Mouse (Mus musculus) stomach, embryonic 15.5 days (tissue): ENCODE data around the gene Ranbp10. TPM values are rescaled to one million over a fixed set of nuclear protein-coding genes. Genes with fewer than 3 reads are reported as not detected.
A peak's percentile ranks its signal among the peaks of the same experiment; 100 is the strongest.

Source experiments
- ATAC-seq: fragments of 200-750 bp; cut with Nextera tagmentation; 2 replicates; pipeline ENCODE4 v1.8.0; 2017; ENCODE audit warnings: low read depth, moderate number of reproducible peaks, moderate TSS enrichment; ENCODE audit not compliant: insufficient read depth, low FRiP score
- H3K27ac ChIP-seq: fragments of 300-500 bp; sonication (generic); 2 replicates; pipeline ENCODE4 v1.5.1; 2015; ENCODE audit warnings: mild to moderate bottlenecking, inconsistent platforms
- H3K27me3 ChIP-seq: fragments of 300-500 bp; sonication (generic); replicated peaks from 2 replicates; pipeline ENCODE4 v1.6.1; 2015; ENCODE audit warnings: inconsistent platforms
- H3K36me3 ChIP-seq: fragments of 300-500 bp; sonication (generic); 2 replicates; pipeline ENCODE4 v1.6.1; 2015; ENCODE audit warnings: inconsistent platforms
- H3K4me1 ChIP-seq: fragments of 300-500 bp; sonication (generic); 2 replicates; pipeline ENCODE4 v1.6.1; 2015; ENCODE audit warnings: inconsistent platforms
- H3K4me2 ChIP-seq: fragments of 300-500 bp; sonication (generic); 2 replicates; pipeline ENCODE4 v1.6.1; 2015; ENCODE audit warnings: mild to moderate bottlenecking, inconsistent platforms
- H3K4me3 ChIP-seq: fragments of 300-500 bp; sonication (generic); replicated peaks from 2 replicates; pipeline ENCODE4 v1.5.1; 2015; ENCODE audit warnings: inconsistent platforms
- H3K9ac ChIP-seq: fragments of 300-500 bp; sonication (generic); 2 replicates; pipeline ENCODE4 v1.6.1; 2015; ENCODE audit warnings: inconsistent platforms
- H3K9me3 ChIP-seq: fragments of 300-500 bp; sonication (generic); 2 replicates; pipeline ENCODE4 v1.6.1; 2016; ENCODE audit warnings: inconsistent platforms
- WGBS: fragments of 180-500 bp; shearing (Covaris S2); methylation state at CpG from one replicate; pipeline ENCODE4 v1.1.7; 2015; 5-methylcytosine and 5-hydroxymethylcytosine counted together
- polyA plus RNA-seq: library from polyadenylated mRNA; unstranded; fragments of >200 nt; fragmentation: Nextera tagmentation; extraction: Ambion mirVana; gene quantifications from 2 replicates; pipeline ENCODE4 v1.2.1, GENCODE M21; 2015

The Ranbp10 gene
- polyA plus RNA-seq, 1 experiment from 2014 or later = 13.4 TPM

GRCm38 (mm10) chr8:105743301-105743700, 83.8 kb downstream of the Ranbp10 start:
- ATAC-seq = no peak
- no peaks in the 10 kb centered on the region for H3K4me1 ChIP-seq
- H3K36me3 ChIP-seq = no peaks in the 10 kb centered on the region
- H3K4me3 ChIP-seq = no peak overlapping the region
- no peak overlapping the region for H3K9ac ChIP-seq
- H3K27me3 ChIP-seq = no peaks in the 10 kb centered on the region
- no peak overlapping the region for H3K4me2 ChIP-seq
- 83% methylated on average over 4 of the region's 4 CpGs for WGBS
- no peaks in the 10 kb centered on the region for H3K9me3 ChIP-seq
- no peak overlapping the region for H3K27ac ChIP-seq

GRCm38 (mm10) chr8:105739216-105739615, 87.9 kb downstream of the Ranbp10 start:
- Histone ChIP-seq H3K9me3 (no peaks in the 10 kb centered on the region), H3K4me1 (no peaks in the 10 kb centered on the region), H3K27ac (no peak overlapping the region), H3K27me3 (no peaks in the 10 kb centered on the region), H3K4me3 (no peak overlapping the region), H3K4me2 (no peak overlapping the region), H3K9ac (no peak overlapping the region), H3K36me3 (no peaks in the 10 kb centered on the region)
- no peak for ATAC-seq
- 88% methylated on average over 5 of the region's 5 CpGs for WGBS

GRCm38 (mm10) chr8:105732186-105732585, 95.0 kb downstream of the Ranbp10 start:
- no peaks in the 10 kb centered on the region for H3K27me3 ChIP-seq
- 85% methylated on average over 5 of the region's 5 CpGs for WGBS
- no peak overlapping the region for H3K9ac ChIP-seq
- no peaks in the 10 kb centered on the region for H3K9me3 ChIP-seq
- H3K4me2 ChIP-seq = no peak overlapping the region
- no peak overlapping the region for H3K4me3 ChIP-seq
- no peaks in the 10 kb centered on the region for H3K4me1 ChIP-seq
- ATAC-seq = no peak
- H3K27ac ChIP-seq = no peak overlapping the region
- H3K36me3 ChIP-seq = peaks cover 5% of the 10 kb centered on the region; the same call in 1 of the 2 replicates

GRCm38 (mm10) chr8:105727397-105728124, 99.6 kb downstream of the Ranbp10 start:
- 71% methylated on average over 18 of the region's 18 CpGs for WGBS
- H3K4me3 ChIP-seq = no peak overlapping the region
- H3K9ac ChIP-seq = no peak overlapping the region
- H3K27ac ChIP-seq = peak overlapping the region; percentile 51; the same call in 1 of the 2 replicates
- no peaks in the 10 kb centered on the region for H3K27me3 ChIP-seq
- no peak overlapping the region for H3K4me2 ChIP-seq
- H3K36me3 ChIP-seq = peaks cover 6% of the 10 kb centered on the region; the same call in 1 of the 2 replicates
- H3K4me1 ChIP-seq = no peaks in the 10 kb centered on the region
- H3K9me3 ChIP-seq = no peaks in the 10 kb centered on the region
- no peak for ATAC-seq

- Histone ChIP-seq H3K4me3 (no peak overlapping the region), H3K4me2 (no peak overlapping the region), H3K36me3 (peaks cover 6% of the 10 kb centered on the region; the same call in 1 of the 2 replicates), H3K4me1 (no peaks in the 10 kb centered on the region), H3K27me3 (no peaks in the 10 kb centered on the region), H3K9ac (no peak overlapping the region), H3K27ac (no peak overlapping the region), H3K9me3 (no peaks in the 10 kb centered on the region)
- WGBS = 70% methylated on average over 5 of the region's 5 CpGs
- no peak for ATAC-seq
These were observed 101.4 kb downstream of the Ranbp10 start for GRCm38 (mm10) chr8:105725726-105726125.

- H3K27ac ChIP-seq = no peak overlapping the region
- H3K9me3 ChIP-seq = no peaks in the 10 kb centered on the region
- no peaks in the 10 kb centered on the region for H3K27me3 ChIP-seq
- H3K4me1 ChIP-seq = no peaks in the 10 kb centered on the region
- 89% methylated on average over 9 of the region's 9 CpGs for WGBS
- peaks cover 6% of the 10 kb centered on the region; the same call in 1 of the 2 replicates for H3K36me3 ChIP-seq
- no peak for ATAC-seq
- no peak overlapping the region for H3K4me2 ChIP-seq
- H3K4me3 ChIP-seq = no peak overlapping the region
- H3K9ac ChIP-seq = no peak overlapping the region
These were observed 104.3 kb downstream of the Ranbp10 start for GRCm38 (mm10) chr8:105722861-105723260.

- Histone ChIP-seq H3K36me3 (no peaks in the 10 kb centered on the region), H3K27me3 (no peaks in the 10 kb centered on the region), H3K4me2 (no peak overlapping the region), H3K9me3 (no peaks in the 10 kb centered on the region), H3K27ac (no peak overlapping the region), H3K9ac (no peak overlapping the region), H3K4me3 (no peak overlapping the region), H3K4me1 (no peaks in the 10 kb centered on the region)
- 80% methylated on average over 4 of the region's 4 CpGs for WGBS
- no peak for ATAC-seq
These were observed 107.5 kb downstream of the Ranbp10 start for GRCm38 (mm10) chr8:105719637-105720036.

Other genes starting within 250 kb of the Ranbp10 start
- gene Ripor1, start 222.1 kb downstream of the Ranbp10 start, polyA plus RNA-seq = 21.0 and 23.4 TPM in 2 replicates
- 109 and 112 TPM in 2 replicates for gene Ctcf, start 190.8 kb downstream of the Ranbp10 start, polyA plus RNA-seq
- 0.77 and 1.1 TPM in 2 replicates for gene Agrp, start 190.0 kb downstream of the Ranbp10 start, polyA plus RNA-seq
- 1.2 and 1.4 TPM in 2 replicates for gene Carmil2, start 141.1 kb downstream of the Ranbp10 start, polyA plus RNA-seq
- 45.0 and 52.8 TPM in 2 replicates for gene Acd, start 126.2 kb downstream of the Ranbp10 start, polyA plus RNA-seq
- 14.9 and 15.0 TPM in 2 replicates for gene Pard6a, start 126.2 kb downstream of the Ranbp10 start, polyA plus RNA-seq
- gene 4933405L10Rik, start 119.7 kb downstream of the Ranbp10 start, polyA plus RNA-seq = 0.19 TPM in 1 of 2 replicates, not detected in the other
- 18.0 and 18.1 TPM in 2 replicates for gene Enkd1, start 119.1 kb downstream of the Ranbp10 start, polyA plus RNA-seq
- 16.0 and 16.2 TPM in 2 replicates for gene Gfod2, start 68.7 kb downstream of the Ranbp10 start, polyA plus RNA-seq
- not detected in 2 replicates for gene Tsnaxip1, start 381 bp upstream of the Ranbp10 start, polyA plus RNA-seq
- 38.0 and 41.2 TPM in 2 replicates for gene Cenpt, start 25.9 kb upstream of the Ranbp10 start, polyA plus RNA-seq
- 61.6 and 63.3 TPM in 2 replicates for gene Thap11, start 27.8 kb upstream of the Ranbp10 start, polyA plus RNA-seq
- gene Nutf2, start 33.2 kb upstream of the Ranbp10 start, polyA plus RNA-seq = 151 and 214 TPM in 2 replicates
- 35.7 and 41.9 TPM in 2 replicates for gene Edc4, start 53.5 kb upstream of the Ranbp10 start, polyA plus RNA-seq
- 0.31 and 0.63 TPM in 2 replicates for gene Nrn1l, start 66.2 kb upstream of the Ranbp10 start, polyA plus RNA-seq
- gene Pskh1, start 73.1 kb upstream of the Ranbp10 start, polyA plus RNA-seq = 28.7 and 30.7 TPM in 2 replicates
- 1.9 and 3.8 TPM in 2 replicates for gene Ctrl, start 106.5 kb upstream of the Ranbp10 start, polyA plus RNA-seq
- gene Psmb10, start 111.1 kb upstream of the Ranbp10 start, polyA plus RNA-seq = 61.2 and 61.4 TPM in 2 replicates
- gene Lcat, start 116.0 kb upstream of the Ranbp10 start, polyA plus RNA-seq = 2.9 and 5.8 TPM in 2 replicates
- gene Slc12a4, start 138.7 kb upstream of the Ranbp10 start, polyA plus RNA-seq = 32.7 and 33.4 TPM in 2 replicates
- gene Dpep3, start 152.1 kb upstream of the Ranbp10 start, polyA plus RNA-seq = not detected in 2 replicates
- 17.6 and 21.2 TPM in 2 replicates for gene Dus2, start 164.0 kb upstream of the Ranbp10 start, polyA plus RNA-seq
- not detected in 2 replicates for gene Dpep2nb, start 178.6 kb upstream of the Ranbp10 start, polyA plus RNA-seq
- gene Ddx28, start 184.5 kb upstream of the Ranbp10 start, polyA plus RNA-seq = 14.9 and 15.3 TPM in 2 replicates
- gene Nfatc3, start 231.5 kb upstream of the Ranbp10 start, polyA plus RNA-seq = 7.8 TPM in 2 replicates